Mouse (Mus musculus) C2C12 (cell line): Measurements from ENCODE around the gene Plekhg1.

ENCODE experiments used
- CTCF ChIP-seq: IDR thresholded peaks from one replicate; pipeline ENCODE4 v1.5.1; 2011; ENCODE audit not compliant: control insufficient read depth, insufficient read depth, insufficient read length
- MYOD1 ChIP-seq: IDR thresholded peaks from one replicate; pipeline ENCODE4 v1.6.1; 2011; ENCODE audit warnings: low read depth; ENCODE audit not compliant: control insufficient read depth, insufficient read length
- MYOG ChIP-seq: IDR thresholded peaks from one replicate; pipeline ENCODE4 v1.6.1; 2011; ENCODE audit not compliant: control insufficient read depth, insufficient read length; ENCODE audit errors: extremely low read depth

DNA sequence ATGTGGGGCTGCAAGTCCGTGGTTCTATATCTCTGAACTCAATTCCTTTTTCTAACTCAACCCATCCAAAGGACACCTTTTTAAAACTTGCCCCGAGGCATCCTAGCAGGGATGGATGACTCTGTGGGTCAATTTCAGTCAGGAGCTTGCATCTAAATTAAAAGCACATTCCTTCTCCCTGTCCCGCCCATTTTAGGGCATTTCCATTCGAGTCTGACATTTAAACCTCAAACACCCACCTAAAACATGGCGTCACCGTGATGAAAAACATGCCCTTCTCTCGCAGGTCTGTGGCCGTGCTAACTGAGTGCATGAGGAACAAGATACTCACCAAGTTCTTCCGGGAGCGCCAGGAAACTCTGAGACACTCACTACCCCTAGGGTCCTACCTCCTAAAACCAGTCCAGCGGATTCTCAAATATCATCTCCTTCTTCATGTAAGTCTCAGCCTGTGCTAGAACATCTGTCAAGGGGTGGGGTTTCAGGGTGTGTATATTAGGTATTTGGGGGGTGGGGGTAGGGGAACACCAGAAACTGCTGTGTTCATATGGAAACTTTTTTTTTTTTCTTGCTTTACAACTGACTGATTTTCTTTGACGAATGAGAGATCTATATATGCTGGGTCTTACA lies 193.3 kb downstream of the Plekhg1 start:
- no peak for TF ChIP-seq CTCF
- TF ChIP-seq MYOD1 = no peak
- no peak for TF ChIP-seq MYOG
